Mouse (Mus musculus) cerebellum, adult 8-10 months (tissue): ENCODE measurements around the gene Epha1.

ENCODE experiments used
- DNase-seq: peaks from one replicate; pipeline ENCODE4 v3.0.0; 2022

Epha1 gene

GRCm38 (mm10) chr6:42353180-42353579 is 19.9 kb downstream of the Epha1 start:
- no peak for DNase-seq

- DNase-seq = no peak
Measured at GRCm38 (mm10) chr6:42352486-42352846, 20.6 kb downstream of the Epha1 start.

- DNase-seq = no peak
Measured at GRCm38 (mm10) chr6:42351776-42352485, 21.1 kb downstream of the Epha1 start.

- DNase-seq = no peak
Measured at GRCm38 (mm10) chr6:42350968-42351775, 21.9 kb downstream of the Epha1 start.

GRCm38 (mm10) chr6:42350021-42350967 is 22.8 kb downstream of the Epha1 start:
- peak; percentile 83 for DNase-seq

GRCm38 (mm10) chr6:42349426-42350020 is 23.5 kb downstream of the Epha1 start, which contains the start of gene Zyx:
TSS of gene Zyx (plus strand) at chr6:42349630.
- DNase-seq = peak; percentile 91

- DNase-seq = peak; percentile 79
Measured at GRCm38 (mm10) chr6:42349006-42349425, 24.1 kb downstream of the Epha1 start.

- DNase-seq = peak; percentile 66
Measured at GRCm38 (mm10) chr6:42348281-42349005, 24.6 kb downstream of the Epha1 start.

- DNase-seq = no peak
Measured at GRCm38 (mm10) chr6:42344255-42344654, 28.8 kb downstream of the Epha1 start.

GRCm38 (mm10) chr6:42343361-42344120 is 29.5 kb downstream of the Epha1 start:
- peak; percentile 89 for DNase-seq

- no peak for DNase-seq
Measured at GRCm38 (mm10) chr6:42342171-42342570, 30.9 kb downstream of the Epha1 start.

GRCm38 (mm10) chr6:42339981-42340380 is 33.1 kb downstream of the Epha1 start:
- no peak for DNase-seq

GRCm38 (mm10) chr6:42339189-42339588 is 33.9 kb downstream of the Epha1 start:
- no peak for DNase-seq

GRCm38 (mm10) chr6:42330946-42331345 is 42.1 kb downstream of the Epha1 start:
- DNase-seq = no peak

- peak; percentile 46 for DNase-seq
Measured at GRCm38 (mm10) chr6:42330216-42330615, 42.9 kb downstream of the Epha1 start.

GRCm38 (mm10) chr6:42328757-42329156 is 44.3 kb downstream of the Epha1 start:
- DNase-seq = no peak

- no peak for DNase-seq
Measured at GRCm38 (mm10) chr6:42326509-42326908, 46.6 kb downstream of the Epha1 start.

GRCm38 (mm10) chr6:42325268-42325609 is 47.8 kb downstream of the Epha1 start:
- DNase-seq = peak; percentile 89

- peak; percentile 82 for DNase-seq
Measured at GRCm38 (mm10) chr6:42324482-42325267, 48.4 kb downstream of the Epha1 start, which contains the start of gene Fam131b. TSS of gene Fam131b (minus strand) at chr6:42324643.

GRCm38 (mm10) chr6:42324067-42324481 is 49.0 kb downstream of the Epha1 start:
- peak; percentile 68 for DNase-seq
